Mouse (Mus musculus): Measurements from ENCODE around the gene B830017H08Rik. TPM values are rescaled to one million over a fixed set of nuclear protein-coding genes. Genes with fewer than 3 reads are reported as not detected.

The B830017H08Rik gene
- polyA plus RNA-seq, 1 experiment from 2014 or later: not detected

DNA sequence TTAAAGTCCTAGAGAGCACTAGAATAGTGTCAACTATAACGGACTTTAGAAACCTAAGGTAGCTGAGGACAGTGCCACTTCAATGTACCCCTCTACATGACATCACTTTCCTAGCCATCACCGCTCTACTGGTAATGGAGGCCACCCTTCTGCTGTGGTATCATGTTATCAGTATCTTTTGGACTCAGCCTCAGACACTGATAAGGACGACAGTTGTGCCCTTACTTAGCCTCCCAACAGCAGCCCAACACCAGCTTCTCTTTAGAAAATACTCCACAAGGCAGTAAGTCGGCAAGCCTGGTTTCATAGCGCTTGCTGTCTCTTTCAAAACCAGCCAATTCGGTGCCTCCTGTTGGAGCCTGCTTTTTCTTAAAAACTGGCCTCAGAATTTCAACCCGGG is 1.6 kb downstream of the B830017H08Rik start:
- WGBS (ENCODE audit: insufficient replicate concordance): 40% methylated on average over 7 of the region's 7 CpGs
- H3K4me2 ChIP-seq: peak overlapping the region; percentile 97
- no peak for ATAC-seq (replicated peaks; ENCODE audit: insufficient number of reproducible peaks, low FRiP score, low TSS enrichment)

DNA sequence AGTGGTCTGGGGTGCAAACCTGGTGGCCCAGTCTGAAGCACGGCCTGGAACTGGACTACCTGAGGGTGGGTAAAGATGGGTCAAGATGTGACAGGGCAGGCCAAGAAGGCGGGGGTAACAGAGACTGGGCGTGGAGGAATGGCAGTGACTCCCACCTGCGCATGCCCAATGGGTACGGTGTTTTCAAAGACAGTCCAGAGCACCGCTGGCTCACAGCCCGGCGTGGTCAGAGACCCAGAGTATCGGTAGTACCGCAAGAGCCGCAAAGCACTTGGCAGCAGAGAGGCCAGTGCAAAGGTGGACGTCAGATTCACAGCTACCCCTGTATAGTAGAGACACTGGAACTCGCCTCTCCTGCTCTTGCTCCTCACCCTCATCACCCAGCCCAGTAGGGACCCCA is 2.6 kb downstream of the B830017H08Rik start:
- no peak overlapping the region for H3K4me2 ChIP-seq
- no peaks in the 10 kb centered on the region for H3K9me3 ChIP-seq (replicated peaks; ENCODE audit: control insufficient read depth, low read length)
- no peak overlapping the region for H3K27ac ChIP-seq (ENCODE audit: low read depth, low read length)
- ATAC-seq (replicated peaks; ENCODE audit: insufficient number of reproducible peaks, low FRiP score, low TSS enrichment): no peak
- no peak overlapping the region for H3K4me3 ChIP-seq (ENCODE audit: low read depth, low read length)
- WGBS (ENCODE audit: insufficient replicate concordance): 43% methylated on average over 13 of the region's 13 CpGs
- no peak overlapping the region for H3K9ac ChIP-seq (ENCODE audit: low read depth, low read length)
- H3K27me3 ChIP-seq (ENCODE audit: control insufficient read depth, insufficient read depth, low read length): peaks cover 72% of the 10 kb centered on the region
- H3K4me1 ChIP-seq (ENCODE audit: control insufficient read depth, insufficient read depth, low read length): no peaks in the 10 kb centered on the region
- peaks cover 4% of the 10 kb centered on the region for H3K36me3 ChIP-seq (ENCODE audit: control insufficient read depth, insufficient read depth, low read length)

More for the DNA sequence above, 1.6 kb downstream of the B830017H08Rik start:
- H3K36me3 ChIP-seq (ENCODE audit: control insufficient read depth, insufficient read depth, low read length): no peaks in the 10 kb centered on the region
- H3K27me3 ChIP-seq (ENCODE audit: control insufficient read depth, insufficient read depth, low read length): peaks cover 81% of the 10 kb centered on the region
- no peak overlapping the region for H3K27ac ChIP-seq (ENCODE audit: low read depth, low read length)
- no peaks in the 10 kb centered on the region for H3K9me3 ChIP-seq (replicated peaks; ENCODE audit: control insufficient read depth, low read length)
- no peaks in the 10 kb centered on the region for H3K4me1 ChIP-seq (ENCODE audit: control insufficient read depth, insufficient read depth, low read length)
- 0 out of 2 replicates have a peak overlapping the region, but pooled peaks have one; percentile 59 for H3K4me3 ChIP-seq (ENCODE audit: low read depth, low read length)
- no peak overlapping the region for H3K9ac ChIP-seq (ENCODE audit: low read depth, low read length)

DNA sequence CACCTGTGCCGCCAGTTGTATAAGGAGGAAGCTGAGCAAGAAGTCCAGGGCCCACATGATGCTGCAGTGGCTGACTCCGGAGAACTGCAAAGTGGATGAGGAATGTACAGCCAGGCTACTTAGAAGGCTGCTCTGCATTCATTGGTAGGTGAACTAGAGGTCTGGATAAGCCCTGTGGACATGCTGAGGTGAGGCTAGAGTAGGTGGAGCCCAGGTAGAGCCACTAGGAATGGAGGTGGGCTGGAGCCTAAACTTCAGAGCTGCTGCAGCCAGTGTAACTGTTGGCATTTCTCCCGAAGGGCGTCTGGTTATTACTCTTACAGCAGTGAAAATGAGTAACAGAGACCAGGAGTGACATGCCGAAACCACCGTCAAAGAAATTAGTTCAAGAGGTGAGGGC is 5.1 kb downstream of the B830017H08Rik start, which contains the start of gene Car15:
Car15 (minus strand) TSS at position 314 of the 400 bp plus-strand sequence.
- WGBS (ENCODE audit: insufficient replicate concordance): 76% methylated on average over 6 of the region's 6 CpGs
- Histone ChIP-seq H3K4me2 (no peak within 1 kb of the TSS), H3K9me3 (replicated peaks; ENCODE audit: control insufficient read depth, low read length) (no peaks in the 10 kb centered on the region), H3K27ac (ENCODE audit: low read depth, low read length) (no peak within 1 kb of the TSS), H3K9ac (ENCODE audit: low read depth, low read length) (no peak within 1 kb of the TSS), H3K4me1 (ENCODE audit: control insufficient read depth, insufficient read depth, low read length) (no peaks in the 10 kb centered on the region), H3K27me3 (ENCODE audit: control insufficient read depth, insufficient read depth, low read length) (peaks cover 46% of the 10 kb centered on the region), H3K4me3 (ENCODE audit: low read depth, low read length) (no peak within 1 kb of the TSS), H3K36me3 (ENCODE audit: control insufficient read depth, insufficient read depth, low read length) (peaks cover 20% of the 10 kb centered on the region)
- ATAC-seq (replicated peaks; ENCODE audit: insufficient number of reproducible peaks, low FRiP score, low TSS enrichment): no peak

DNA sequence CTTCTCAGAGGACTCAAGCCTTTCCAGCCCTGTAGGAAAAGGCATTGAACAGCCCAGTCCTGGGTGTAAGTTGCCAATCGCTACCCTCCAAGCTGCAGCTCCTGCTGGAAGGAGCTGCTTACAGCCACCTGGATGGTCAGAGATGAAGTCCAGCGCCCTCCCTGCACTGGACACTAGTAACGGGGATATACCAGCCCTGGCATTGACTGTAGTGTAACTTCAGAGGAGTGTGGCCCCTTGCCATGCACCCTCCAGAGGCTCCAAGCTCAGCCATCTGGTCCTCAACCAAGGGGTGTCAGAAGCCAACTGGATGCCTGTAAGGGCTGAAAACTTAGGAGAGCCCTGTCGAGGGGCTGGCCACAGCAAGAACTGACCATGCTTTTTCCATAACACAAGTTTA is 7.1 kb downstream of the B830017H08Rik start:
- ATAC-seq (replicated peaks; ENCODE audit: insufficient number of reproducible peaks, low FRiP score, low TSS enrichment): no peak
- Histone ChIP-seq H3K4me1 (ENCODE audit: control insufficient read depth, insufficient read depth, low read length) (no peaks in the 10 kb centered on the region), H3K27me3 (ENCODE audit: control insufficient read depth, insufficient read depth, low read length) (peaks cover 27% of the 10 kb centered on the region), H3K9ac (ENCODE audit: low read depth, low read length) (no peak overlapping the region), H3K9me3 (replicated peaks; ENCODE audit: control insufficient read depth, low read length) (no peaks in the 10 kb centered on the region), H3K36me3 (ENCODE audit: control insufficient read depth, insufficient read depth, low read length) (peaks cover 25% of the 10 kb centered on the region), H3K4me3 (ENCODE audit: low read depth, low read length) (no peak overlapping the region), H3K27ac (ENCODE audit: low read depth, low read length) (no peak overlapping the region), H3K4me2 (no peak overlapping the region)
- 79% methylated on average over 4 of the region's 4 CpGs for WGBS (ENCODE audit: insufficient replicate concordance)

DNA sequence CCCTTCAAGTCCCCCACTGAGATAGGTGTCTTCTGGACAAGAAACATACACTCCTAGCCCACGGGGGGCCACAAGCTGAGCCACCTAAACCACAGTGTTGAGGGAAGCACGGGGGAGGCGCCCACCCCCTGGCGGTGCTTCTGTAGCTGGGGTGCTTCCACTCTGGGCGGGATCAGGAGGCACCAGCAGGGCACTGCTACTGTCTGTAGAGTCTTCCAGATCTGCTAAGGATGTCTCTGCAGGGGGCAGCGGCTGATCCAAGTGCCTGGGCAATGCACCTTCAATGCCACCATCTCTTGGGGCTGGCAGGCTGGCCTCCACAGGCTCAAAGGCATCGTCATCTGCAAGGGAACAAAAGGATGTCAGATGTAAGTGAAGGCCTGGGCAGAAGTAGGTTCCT is 9.5 kb downstream of the B830017H08Rik start:
- Histone ChIP-seq H3K4me1 (ENCODE audit: control insufficient read depth, insufficient read depth, low read length) (no peaks in the 10 kb centered on the region), H3K9me3 (replicated peaks; ENCODE audit: control insufficient read depth, low read length) (no peaks in the 10 kb centered on the region), H3K27me3 (ENCODE audit: control insufficient read depth, insufficient read depth, low read length) (peaks cover 4% of the 10 kb centered on the region), H3K4me2 (no peak overlapping the region), H3K4me3 (ENCODE audit: low read depth, low read length) (no peak overlapping the region), H3K9ac (ENCODE audit: low read depth, low read length) (no peak overlapping the region), H3K27ac (ENCODE audit: low read depth, low read length) (no peak overlapping the region), H3K36me3 (ENCODE audit: control insufficient read depth, insufficient read depth, low read length) (peaks cover 31% of the 10 kb centered on the region)
- WGBS (ENCODE audit: insufficient replicate concordance): 88% methylated on average over 7 of the region's 7 CpGs
- ATAC-seq (replicated peaks; ENCODE audit: insufficient number of reproducible peaks, low FRiP score, low TSS enrichment): no peak

DNA sequence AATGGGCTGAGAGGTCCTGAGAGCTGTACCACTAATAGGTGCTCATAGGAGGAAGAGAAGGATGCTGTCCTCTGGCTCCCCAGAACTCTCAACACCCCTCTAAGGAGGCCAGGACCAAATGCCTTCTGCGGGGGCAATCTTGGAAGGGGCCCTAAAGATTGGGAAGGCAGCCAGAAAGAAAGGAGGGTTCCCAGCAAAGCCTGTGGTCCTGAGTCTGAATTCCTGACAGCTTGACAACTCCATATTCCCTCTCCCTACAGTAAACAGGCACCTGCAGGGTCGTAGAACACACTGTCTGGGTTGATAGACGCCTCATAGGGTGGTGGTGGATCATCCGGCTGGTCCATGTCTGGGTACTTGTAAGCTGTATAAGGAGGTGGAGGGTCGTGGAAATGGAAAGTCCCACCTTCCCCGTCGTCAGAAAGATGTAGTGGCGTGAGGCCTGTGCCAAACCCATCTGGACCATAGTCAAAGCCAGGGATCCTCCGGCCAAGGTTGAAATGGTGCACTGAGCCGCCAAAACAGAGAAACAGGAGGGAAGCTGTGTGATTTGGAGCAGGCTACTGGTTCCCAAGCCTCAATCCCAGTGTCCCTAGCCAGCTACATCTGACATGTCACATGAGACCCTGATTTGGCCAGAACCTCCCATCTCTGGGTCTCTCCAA is 10.9 kb downstream of the B830017H08Rik start:
- no peaks in the 10 kb centered on the region for H3K27me3 ChIP-seq (ENCODE audit: control insufficient read depth, insufficient read depth, low read length)
- H3K4me2 ChIP-seq: no peak overlapping the region
- H3K27ac ChIP-seq (ENCODE audit: low read depth, low read length): no peak overlapping the region
- no peaks in the 10 kb centered on the region for H3K9me3 ChIP-seq (replicated peaks; ENCODE audit: control insufficient read depth, low read length)
- ATAC-seq (replicated peaks; ENCODE audit: insufficient number of reproducible peaks, low FRiP score, low TSS enrichment): no peak
- no peak overlapping the region for H3K4me3 ChIP-seq (ENCODE audit: low read depth, low read length)
- WGBS (ENCODE audit: insufficient replicate concordance): 90% methylated on average over 10 of the region's 10 CpGs
- no peaks in the 10 kb centered on the region for H3K4me1 ChIP-seq (ENCODE audit: control insufficient read depth, insufficient read depth, low read length)
- peaks cover 31% of the 10 kb centered on the region for H3K36me3 ChIP-seq (ENCODE audit: control insufficient read depth, insufficient read depth, low read length)
- H3K9ac ChIP-seq (ENCODE audit: low read depth, low read length): no peak overlapping the region

DNA sequence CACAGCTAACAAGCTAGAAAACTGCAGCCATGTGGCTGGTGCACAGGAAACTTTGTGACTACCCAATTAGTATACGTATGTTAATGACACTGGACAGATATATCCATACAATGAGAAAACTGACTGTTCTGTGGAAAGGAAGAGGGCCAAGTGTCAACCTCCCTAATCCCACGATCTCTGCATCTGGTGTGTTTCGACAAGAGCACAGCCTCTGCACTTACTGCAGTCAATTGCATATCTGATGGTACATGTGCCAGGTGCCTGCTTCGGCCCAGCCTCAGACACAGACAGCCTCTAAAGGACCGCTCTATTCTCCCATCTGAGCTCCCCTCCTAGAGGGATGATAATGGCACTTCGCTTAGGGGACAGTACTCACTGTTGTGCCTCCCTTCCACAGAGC is 15.5 kb downstream of the B830017H08Rik start:
- 93% methylated on average over 6 of the region's 6 CpGs for WGBS (ENCODE audit: insufficient replicate concordance)
- no peak overlapping the region for H3K4me3 ChIP-seq (ENCODE audit: low read depth, low read length)
- H3K4me1 ChIP-seq (ENCODE audit: control insufficient read depth, insufficient read depth, low read length): no peaks in the 10 kb centered on the region
- peaks cover 27% of the 10 kb centered on the region; the same call in 1 of the 2 replicates for H3K36me3 ChIP-seq (ENCODE audit: control insufficient read depth, insufficient read depth, low read length)
- ATAC-seq (replicated peaks; ENCODE audit: insufficient number of reproducible peaks, low FRiP score, low TSS enrichment): no peak
- no peak overlapping the region for H3K9ac ChIP-seq (ENCODE audit: low read depth, low read length)
- no peak overlapping the region for H3K27ac ChIP-seq (ENCODE audit: low read depth, low read length)
- H3K27me3 ChIP-seq (ENCODE audit: control insufficient read depth, insufficient read depth, low read length): no peaks in the 10 kb centered on the region
- H3K4me2 ChIP-seq: no peak overlapping the region
- no peaks in the 10 kb centered on the region for H3K9me3 ChIP-seq (replicated peaks; ENCODE audit: control insufficient read depth, low read length)

DNA sequence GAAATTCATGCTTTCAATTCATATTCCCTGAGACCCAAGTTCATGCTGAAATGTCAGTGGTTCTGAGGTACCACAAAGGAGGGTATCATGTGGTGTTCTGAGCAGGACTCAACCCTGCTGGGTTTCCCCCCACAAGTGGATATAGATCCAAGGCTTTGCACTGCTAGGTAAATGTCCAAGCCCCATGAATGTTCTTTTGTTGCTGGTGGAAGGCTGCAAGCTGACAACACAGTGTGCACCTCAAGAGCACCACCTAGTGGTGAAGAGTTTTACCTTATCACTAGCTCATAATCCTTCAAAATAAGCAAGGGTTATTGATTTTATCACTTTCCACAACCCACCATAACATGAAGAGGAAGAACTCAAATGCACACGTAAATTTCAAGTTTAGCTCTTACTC is 16.0 kb downstream of the B830017H08Rik start:
- no peaks in the 10 kb centered on the region for H3K9me3 ChIP-seq (replicated peaks; ENCODE audit: control insufficient read depth, low read length)
- H3K4me3 ChIP-seq (ENCODE audit: low read depth, low read length): no peak overlapping the region
- H3K27ac ChIP-seq (ENCODE audit: low read depth, low read length): no peak overlapping the region
- WGBS (ENCODE audit: insufficient replicate concordance): 22% methylated on average over 1 of the region's 1 CpGs
- H3K9ac ChIP-seq (ENCODE audit: low read depth, low read length): no peak overlapping the region
- H3K4me2 ChIP-seq: no peak overlapping the region
- no peak for ATAC-seq (replicated peaks; ENCODE audit: insufficient number of reproducible peaks, low FRiP score, low TSS enrichment)
- H3K4me1 ChIP-seq (ENCODE audit: control insufficient read depth, insufficient read depth, low read length): no peaks in the 10 kb centered on the region
- H3K36me3 ChIP-seq (ENCODE audit: control insufficient read depth, insufficient read depth, low read length): peaks cover 24% of the 10 kb centered on the region
- H3K27me3 ChIP-seq (ENCODE audit: control insufficient read depth, insufficient read depth, low read length): no peaks in the 10 kb centered on the region

DNA sequence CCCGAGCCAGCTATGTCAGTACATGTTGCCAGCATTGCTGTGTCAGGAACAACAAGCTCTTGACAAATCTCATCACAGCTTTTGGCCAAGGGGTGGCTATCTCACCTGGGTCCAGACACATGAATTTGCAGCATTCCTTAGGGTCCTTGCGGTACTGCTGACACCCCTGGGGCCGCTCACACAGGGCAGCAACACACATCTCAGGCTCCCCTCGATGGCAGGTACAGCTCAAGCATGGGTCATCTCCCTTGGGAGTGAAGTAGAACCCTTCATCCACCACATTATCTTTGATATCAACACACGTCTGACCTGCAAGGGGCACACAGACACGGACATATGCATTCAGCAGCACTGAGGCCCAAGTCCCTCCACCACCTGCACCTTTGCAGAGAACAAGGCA is 16.6 kb downstream of the B830017H08Rik start:
- H3K4me2 ChIP-seq: no peak overlapping the region
- ATAC-seq (replicated peaks; ENCODE audit: insufficient number of reproducible peaks, low FRiP score, low TSS enrichment): no peak
- no peak overlapping the region for H3K27ac ChIP-seq (ENCODE audit: low read depth, low read length)
- no peaks in the 10 kb centered on the region for H3K9me3 ChIP-seq (replicated peaks; ENCODE audit: control insufficient read depth, low read length)
- no peaks in the 10 kb centered on the region for H3K4me1 ChIP-seq (ENCODE audit: control insufficient read depth, insufficient read depth, low read length)
- 82% methylated on average over 6 of the region's 6 CpGs for WGBS (ENCODE audit: insufficient replicate concordance)
- H3K9ac ChIP-seq (ENCODE audit: low read depth, low read length): no peak overlapping the region
- no peak overlapping the region for H3K4me3 ChIP-seq (ENCODE audit: low read depth, low read length)
- no peaks in the 10 kb centered on the region for H3K27me3 ChIP-seq (ENCODE audit: control insufficient read depth, insufficient read depth, low read length)
- peaks cover 25% of the 10 kb centered on the region for H3K36me3 ChIP-seq (ENCODE audit: control insufficient read depth, insufficient read depth, low read length)

All from heart, embryonic 11.5 days (tissue).